Mouse (Mus musculus): ENCODE data around the gene Gpn2.

The Gpn2 gene

DNA sequence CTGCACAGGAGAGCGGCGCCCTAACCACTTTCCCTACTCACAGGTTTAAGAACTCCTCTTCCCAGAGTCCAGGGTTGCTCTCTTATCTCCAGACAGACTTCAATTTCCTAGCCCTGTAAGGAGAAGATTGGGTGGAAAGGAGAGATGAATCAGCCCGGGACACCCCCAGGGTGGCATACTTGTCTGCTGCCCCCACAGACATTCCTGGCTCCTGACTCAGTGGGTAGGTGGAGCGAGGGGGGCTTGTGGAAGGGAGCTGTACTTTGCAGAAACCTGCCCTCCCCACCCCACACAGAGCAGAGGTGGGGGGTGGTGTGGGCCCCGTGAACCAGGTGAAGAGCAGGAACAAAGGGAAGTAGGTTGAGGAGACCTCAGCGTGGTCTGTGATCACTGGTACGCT, 11.4 kb downstream of the Gpn2 start:
- DNase-seq (ENCODE audit: low spot score): no peak

DNA sequence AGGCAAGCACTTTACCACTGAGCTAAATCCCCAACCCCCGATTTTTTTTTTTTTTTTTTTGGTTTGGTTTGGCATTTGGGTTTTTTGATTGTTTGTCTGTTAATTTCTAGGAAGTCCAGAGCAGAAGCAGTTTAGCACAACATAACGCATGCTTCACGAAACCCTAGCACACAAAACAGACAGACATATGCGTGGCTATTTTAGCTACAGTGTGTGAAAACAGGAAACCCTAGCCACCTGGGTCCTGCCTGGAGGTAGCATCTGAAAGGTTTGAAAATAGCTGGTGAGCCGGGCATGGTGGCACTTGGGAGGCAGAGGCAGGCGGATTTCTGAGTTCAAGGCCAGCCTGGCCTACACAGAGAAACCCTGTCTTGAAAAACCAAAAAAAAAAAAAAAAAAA, 11.9 kb downstream of the Gpn2 start:
- DNase-seq (ENCODE audit: low spot score): no peak

DNA sequence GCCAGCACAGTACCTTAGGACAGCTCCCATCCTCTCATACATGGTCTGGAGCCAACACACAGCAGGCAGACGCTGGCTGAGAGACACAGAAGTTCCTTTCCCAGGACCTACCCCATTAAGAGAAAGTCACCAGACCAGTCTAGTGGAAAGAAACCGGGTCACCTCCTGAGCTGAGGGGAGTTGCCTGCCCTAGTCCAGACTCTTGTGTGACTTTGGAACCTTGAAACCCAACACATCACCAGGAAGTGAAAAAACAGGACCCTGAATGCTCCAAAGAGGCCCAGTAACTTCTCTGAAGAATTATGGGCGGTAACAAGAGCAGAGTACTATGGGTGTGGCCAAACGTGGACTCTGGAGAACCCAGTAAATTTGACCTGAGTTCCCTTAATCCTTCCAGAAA, 14.5 kb downstream of the Gpn2 start:
- no peak for DNase-seq (ENCODE audit: low spot score)

DNA sequence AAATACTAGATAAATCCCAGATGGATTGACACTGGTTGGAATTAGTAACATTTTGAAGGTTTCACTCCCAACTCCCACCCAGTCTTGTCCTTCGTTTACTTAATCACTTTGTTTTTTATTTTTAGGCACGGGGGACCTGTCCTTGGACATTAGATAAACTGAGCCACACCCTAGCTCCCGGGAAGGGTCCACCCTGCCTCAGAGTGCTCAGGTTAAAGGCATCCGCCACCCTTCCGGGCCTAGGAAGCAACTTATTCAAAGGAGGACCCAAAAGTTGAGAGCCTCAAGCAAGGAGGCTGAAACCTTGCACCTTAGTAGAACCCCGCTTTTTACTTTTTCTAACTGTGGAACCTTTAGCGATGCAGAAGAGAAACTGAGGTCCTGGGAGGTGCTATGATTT, 15.0 kb downstream of the Gpn2 start:
- DNase-seq (ENCODE audit: low spot score): no peak

DNA sequence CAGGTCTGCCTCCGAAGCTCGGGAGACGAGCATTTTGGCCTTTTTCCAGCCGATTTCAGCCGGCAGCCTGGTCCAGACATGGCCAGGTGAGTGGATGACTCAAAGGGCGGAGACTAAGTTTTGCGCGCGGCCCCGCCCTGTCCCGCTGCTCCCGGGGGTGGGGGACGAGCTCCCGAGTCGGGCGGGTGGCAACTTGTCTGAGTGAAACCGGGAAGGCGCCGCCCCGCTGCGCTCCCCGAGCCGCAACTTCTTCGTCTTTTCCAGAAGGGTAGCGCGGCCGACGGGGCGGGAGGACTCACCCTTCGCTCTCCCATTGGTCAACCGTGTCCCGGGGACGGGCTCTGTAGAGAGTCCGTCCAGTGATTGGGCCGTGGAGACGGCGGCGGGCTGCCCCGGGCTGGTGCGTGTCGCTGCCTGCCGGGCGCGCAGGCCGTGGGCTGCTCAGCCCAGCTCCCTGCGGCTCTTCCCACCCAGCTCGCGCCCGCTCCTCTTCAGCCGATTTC, 15.5 kb downstream of the Gpn2 start:
- DNase-seq (ENCODE audit: low spot score): peak; percentile 75

DNA sequence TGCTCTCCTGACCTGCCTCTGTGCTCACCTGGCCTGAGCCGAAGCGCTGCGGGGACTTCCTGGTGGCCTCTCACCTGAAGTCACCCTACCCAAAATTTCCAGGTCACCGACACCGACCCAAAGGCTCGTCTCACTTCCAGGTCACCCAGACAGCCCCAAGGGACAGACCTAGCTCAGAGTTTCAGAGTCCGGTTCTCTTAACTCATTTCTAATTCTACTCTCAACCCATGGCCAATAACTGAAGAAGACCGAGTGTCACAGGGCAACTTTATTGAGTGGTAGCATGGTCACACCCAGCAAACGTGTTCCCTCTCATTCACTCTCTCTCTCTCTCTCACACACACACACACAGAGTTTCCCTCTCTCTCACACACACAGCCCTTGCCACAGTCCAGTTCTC, 16.1 kb downstream of the Gpn2 start:
- DNase-seq (ENCODE audit: low spot score): no peak

DNA sequence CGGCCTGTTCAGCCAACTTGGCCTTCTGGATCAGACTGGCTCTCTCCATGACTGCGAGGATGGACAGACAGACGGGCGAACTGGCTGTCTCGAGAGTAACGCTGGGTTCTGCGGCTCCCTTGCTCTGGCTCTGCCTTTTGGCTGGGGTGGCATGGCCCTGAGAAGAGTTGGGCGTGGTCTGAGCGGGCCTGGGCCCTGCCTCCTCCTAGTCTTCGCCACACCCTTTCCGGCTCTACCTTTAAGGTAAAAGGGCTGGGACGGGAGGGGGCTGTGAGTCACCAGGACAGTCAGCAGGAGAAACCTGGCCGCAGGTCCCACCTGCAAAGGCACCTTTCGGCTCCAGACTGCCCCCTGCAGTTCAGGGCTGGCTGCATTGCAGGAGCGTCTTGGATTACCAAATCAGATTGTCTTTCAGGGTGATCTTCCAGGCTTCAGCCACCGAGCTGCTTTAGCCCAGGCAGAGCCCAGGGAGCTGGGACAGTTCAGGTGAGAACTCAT, 17.6 kb downstream of the Gpn2 start, which contains the start of gene Sfn:
TSS of gene Sfn (minus strand) at position 448 of the 498 bp plus-strand sequence.
- DNase-seq (ENCODE audit: low spot score): no peak

DNA sequence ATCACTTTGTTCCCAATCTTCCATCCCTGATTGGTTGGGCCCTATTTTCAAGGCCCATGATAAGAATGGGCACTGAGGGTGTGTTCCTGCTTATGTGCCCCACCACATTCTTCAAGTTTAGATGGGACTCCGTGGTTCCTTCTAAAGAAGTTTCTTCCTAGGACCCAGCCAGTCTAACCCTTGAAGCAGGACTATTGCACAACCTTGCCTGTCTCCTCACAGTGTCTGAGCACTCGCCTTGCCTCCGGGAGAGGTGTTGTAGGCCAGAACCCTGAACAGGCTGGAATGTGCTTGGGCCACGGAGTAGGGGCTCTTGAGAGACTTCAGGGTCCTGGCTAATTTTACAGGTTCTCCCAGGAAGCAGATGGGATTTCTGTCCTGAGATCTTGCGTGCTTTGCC, 18.9 kb downstream of the Gpn2 start:
- DNase-seq (ENCODE audit: low spot score): no peak

DNA sequence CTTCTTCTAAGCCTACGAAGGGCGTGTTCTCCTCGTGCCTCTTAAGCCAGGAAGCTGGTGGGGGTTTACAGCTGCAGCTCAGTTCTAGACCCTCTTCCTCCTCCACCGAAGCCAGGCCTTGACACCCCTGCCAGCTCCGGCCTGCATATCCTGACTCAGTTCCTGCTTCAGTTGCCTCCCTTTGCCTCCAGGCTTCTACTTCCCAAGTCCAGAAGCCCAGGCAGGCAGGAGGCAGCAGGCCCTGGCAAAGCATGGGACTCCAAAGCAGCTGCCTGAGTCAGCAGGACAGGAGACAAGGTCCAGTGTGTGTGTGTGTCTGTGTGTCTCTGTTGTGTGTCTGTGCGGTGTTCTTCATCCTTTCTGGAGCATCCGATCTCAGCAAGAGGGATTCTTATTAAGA, 20.0 kb downstream of the Gpn2 start:
- DNase-seq (ENCODE audit: low spot score): no peak

DNA sequence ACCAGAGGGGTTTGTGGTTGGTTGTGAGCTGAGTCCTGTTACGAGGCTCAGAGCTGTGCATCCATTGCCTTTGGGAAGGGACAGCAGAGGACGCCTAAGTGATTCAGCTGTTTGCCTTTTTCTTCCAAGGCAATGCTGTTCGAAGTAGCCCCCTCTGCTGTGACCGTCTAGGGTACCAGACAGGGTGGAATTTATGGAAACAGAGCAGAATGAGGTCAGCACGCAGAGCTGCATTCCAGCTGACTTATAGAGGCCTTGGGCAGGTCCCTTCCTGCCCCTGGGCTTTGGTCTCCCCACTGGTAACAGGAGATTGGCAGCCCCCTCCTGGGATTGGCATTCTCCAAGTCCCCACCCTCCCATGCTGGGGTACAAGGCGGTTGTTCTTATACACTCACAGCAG, 20.7 kb downstream of the Gpn2 start:
- DNase-seq (ENCODE audit: low spot score): no peak

DNA sequence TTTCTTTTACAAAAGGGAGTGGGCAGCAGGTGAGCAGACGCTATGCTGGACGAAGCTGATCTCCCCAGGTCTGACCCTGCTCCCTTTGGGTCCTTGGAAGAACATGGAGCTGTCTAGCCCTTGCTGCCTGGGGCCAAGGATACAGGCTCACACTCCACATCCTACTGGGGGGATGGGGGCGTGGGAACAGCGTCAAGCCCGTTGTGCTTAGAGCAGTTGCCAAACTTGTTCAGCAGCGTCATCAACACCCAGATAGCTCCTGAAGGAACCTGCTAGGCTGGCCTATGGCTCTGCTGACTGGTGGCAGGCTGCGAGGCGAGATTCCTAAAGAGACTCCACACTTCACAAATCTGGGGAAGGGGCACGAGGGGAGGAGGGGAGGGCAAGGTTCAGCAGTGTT, 21.2 kb downstream of the Gpn2 start:
- no peak for DNase-seq (ENCODE audit: low spot score)

DNA sequence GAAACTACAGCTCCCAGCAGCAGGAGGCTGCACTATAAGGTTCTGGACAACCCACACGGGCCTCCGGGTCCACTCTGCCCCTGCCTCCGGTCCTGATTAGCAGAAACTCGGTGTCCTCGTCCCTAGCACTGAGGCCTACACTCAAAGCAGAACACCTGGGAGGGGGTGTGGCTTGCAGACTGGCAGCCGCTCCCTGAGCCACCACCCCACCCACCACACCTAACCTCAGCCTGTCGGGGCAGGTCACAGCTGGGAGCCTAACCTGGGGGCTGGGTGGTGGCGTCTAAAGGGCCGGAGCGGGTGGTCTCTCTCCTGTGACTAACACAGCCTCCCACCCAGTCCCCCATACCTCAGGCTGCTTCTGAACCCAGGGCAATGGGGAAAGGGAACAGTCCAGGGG, 23.1 kb downstream of the Gpn2 start:
- DNase-seq (ENCODE audit: low spot score): no peak

DNA sequence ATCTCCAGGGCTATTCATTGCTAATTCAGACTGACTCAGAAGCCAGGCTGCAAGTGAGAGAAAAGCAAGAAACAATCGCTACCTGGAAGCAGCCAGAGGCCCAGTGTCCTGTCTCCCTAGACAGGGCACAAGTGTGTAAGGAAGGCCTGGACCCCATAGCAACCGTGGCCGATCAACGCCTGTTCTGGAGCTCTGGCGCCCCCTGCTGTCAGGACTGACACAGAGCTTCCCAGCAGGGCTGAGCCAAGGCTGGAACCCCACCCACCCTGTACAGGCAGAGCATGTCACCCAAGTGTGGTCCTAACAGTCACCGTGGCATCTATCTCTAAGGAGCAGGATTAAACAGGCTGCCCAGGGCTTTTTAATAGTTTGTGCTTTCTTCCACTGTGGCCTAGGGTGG, 25.6 kb downstream of the Gpn2 start:
- DNase-seq (ENCODE audit: low spot score): peak; percentile 69

DNA sequence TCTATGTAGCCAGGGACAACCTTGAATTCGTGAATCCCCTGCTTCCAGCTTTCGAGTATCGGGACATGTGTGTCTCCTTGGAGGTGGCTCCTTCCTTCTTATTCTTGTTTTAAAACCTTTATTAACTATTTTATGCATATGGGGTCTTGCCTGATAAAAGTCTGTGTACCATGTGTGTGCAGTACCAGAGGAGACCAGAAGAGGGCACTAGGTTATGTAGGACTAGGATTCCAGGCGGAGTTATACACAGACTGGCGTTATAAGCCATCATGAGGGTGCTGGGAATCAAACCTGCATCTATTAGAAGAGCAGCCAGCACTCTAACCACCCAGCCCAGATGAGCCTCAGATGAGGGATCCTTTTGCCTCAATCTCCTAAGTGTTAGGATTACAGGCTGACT, 27.7 kb downstream of the Gpn2 start:
- no peak for DNase-seq (ENCODE audit: low spot score)

DNA sequence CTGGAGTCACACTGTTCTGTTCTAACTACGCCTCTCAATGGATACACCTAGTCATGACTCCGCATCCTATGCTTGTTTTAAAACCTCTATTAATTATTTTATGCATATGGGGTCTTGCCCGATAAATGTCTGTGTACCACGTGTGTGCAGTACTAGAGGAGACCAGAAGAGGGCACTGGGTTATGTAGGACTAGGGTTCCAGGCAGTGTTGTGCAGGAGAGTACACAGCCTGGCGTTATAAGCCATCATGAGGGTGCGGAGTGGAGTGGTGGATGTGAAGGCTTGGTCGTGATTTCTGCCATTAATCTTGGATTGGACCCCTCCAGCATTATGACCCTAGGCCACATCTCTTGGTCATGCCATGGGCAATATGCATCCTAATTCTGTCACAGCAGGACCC, 28.3 kb downstream of the Gpn2 start:
- DNase-seq (ENCODE audit: low spot score): no peak

DNA sequence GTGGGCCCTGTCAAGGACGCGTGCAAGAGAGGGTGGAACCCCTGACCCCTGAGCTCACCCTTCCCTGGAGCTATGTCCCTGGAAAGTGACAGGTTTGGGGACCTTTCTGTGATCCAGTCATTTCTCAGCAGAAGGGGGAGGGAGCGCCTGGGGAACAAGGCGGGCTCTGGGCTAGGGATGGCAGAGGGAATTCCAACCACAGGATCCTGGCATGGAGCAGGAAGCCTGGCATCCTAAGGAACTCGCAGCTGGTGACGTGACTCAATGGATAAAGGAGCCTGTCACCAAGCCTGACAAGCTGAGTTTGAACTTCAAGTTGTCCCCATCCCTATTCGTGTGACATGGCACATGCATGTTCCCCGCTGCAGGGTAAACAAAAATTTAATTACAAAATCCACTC, 28.9 kb downstream of the Gpn2 start:
- DNase-seq (ENCODE audit: low spot score): no peak

DNA sequence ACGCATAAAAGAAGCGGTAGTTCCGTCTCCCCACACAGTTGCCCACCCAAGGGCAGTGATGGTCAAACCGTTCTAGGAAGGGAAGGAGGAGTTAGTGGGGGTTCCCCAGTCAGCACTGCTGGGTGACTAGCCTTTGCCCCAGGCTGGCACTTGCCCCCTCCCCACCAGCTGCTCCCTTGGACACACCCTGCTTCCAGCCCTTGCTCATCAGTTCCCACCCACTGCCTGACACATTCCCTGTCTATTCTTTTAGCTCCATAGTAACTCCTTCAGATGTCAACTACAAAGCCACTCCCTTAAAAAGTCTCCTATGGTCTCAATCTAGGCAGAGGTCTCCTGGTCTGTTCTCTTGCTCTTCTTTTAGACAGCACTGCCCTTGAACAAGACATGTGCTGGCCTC, 29.7 kb downstream of the Gpn2 start:
- no peak for DNase-seq (ENCODE audit: low spot score)

DNA sequence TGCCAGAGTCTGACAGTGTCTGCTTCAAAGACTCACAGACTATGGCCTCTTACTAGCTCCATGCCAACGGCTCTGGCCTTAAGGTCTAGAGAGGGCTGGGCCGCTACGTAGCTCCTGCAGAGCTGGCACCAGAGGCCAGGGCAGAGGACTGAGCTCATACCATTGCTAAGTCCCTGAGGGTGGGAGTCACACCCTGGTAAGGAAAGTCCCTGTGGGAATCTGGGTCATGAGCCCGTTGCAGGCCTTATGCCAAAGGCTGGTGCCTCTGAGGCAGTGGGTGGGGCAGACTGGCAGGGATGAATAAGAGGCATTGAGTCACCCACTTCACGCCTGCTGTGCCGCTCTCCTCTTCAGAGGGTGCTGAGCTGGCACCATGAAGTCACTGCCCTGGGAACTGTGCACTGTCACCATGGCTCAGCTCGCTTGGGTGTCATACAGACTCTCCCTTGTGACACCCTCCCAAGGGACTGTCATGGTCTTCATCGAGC, 30.2 kb downstream of the Gpn2 start:
- no peak for DNase-seq (ENCODE audit: low spot score)

DNA sequence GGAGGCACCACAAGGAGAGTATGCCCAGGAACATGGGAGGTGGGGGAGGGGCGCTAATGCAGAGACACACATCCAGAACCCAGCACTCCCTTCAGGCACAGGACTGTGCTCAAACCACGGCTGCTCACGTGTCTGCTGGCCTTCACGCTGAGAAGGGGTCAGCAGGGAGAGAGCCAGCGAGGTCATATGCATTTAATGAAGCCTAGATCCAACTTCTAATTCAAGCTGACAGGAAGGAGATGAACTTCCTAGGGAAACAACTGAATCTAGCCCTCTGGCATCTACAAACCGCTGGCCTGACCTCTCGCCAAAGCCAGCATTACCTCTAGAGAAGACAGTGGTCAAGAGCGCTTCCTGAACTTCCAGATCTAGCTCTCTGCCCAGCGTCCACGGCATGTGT, 31.3 kb downstream of the Gpn2 start:
- DNase-seq (ENCODE audit: low spot score): no peak

DNA sequence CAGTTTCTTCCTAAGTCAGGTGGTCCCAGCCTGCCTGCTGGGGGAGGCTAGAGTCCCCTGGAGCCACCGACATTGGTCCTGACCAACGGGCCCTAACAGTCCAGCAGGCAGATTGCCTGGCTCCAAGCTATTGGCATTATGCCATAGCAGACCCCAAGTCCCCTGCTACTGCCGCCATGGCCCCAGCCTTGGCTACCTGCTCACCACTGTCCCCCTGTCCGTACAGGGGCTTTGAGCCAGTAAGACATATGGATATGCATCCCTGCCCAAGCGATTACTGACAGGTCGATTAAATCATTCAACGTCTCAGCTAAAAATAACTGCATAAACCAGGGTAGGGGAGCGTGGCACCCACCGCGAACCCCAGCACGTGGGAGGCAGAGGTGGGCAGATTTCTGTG, 33.8 kb downstream of the Gpn2 start:
- DNase-seq (ENCODE audit: low spot score): no peak

DNA sequence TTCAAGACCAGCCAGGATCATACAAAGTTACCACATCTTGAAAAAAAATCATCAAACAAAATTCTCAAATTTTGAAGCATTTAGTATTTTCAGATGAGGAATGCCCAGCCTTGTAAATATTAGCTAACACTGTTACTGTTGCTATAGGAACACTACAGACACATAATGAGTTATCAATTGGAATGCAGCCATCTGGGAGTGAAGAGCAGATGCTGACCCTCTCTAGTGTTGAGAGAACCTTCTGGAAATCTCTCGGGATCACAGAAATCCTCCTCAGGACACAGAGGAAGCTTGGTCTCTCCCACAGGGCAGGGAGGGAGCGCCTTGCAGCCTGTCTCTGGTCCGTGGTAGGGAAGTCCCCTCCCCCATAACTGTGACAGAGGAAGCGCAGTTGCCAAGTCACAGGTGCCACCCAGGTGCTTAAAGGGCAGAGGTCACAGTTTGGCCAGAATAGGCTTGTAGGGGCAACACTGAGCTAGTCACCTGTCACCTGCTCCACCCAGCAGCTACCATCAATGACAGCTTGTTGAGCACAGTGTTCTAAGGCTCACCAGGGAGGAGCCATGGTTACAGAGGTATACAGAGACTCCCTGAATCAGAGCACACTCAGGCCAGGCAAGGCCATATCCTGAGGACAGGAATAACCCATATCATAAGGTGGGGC, 35.4 kb downstream of the Gpn2 start:
- DNase-seq (ENCODE audit: low spot score): no peak

DNA sequence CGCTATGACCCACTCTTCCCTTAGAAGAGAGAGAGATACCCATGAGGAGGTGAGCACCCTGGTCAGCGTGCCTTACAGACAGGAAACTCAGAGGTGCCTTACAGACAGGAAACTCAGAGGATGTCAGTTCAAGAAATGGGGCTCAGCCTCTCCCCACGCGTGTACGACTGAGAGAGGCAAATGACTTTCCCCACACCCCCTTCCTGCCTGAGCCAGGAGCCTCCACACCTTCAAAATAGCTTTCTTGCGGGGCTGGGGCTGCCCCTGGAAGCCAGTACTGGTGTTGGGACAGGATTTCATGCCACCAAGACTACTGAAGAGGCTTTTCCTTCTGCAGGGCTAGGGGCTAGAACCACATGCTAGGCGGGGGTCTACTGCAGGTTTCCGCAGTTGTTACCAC, 36.5 kb downstream of the Gpn2 start:
- DNase-seq (ENCODE audit: low spot score): no peak

DNA sequence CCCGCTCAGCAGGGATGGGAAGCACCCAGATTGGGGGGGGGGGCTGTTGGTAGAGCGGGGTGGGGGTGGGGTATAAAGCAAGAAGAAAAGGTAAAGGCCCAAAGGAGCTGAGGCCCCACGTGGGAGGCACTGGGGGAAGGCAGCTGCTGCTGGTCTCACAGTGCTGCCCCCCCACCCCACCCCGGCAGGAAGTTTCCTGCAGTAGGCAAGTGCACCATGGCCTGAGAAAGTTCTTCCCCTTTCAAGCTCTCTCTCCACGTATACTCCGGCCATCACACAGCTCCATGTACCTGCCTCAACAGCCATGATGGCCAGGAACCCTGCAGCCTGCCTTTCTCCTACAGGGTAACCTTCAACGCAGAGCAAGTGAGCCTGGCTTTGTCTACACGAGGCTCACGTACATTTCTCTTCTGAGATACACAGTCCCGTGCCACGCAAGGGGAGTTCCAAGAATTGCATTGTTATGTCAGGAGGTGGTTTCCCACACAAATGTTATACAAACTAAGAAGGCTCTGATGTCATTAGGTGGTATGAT, 38.1 kb downstream of the Gpn2 start:
- DNase-seq (ENCODE audit: low spot score): no peak

DNA sequence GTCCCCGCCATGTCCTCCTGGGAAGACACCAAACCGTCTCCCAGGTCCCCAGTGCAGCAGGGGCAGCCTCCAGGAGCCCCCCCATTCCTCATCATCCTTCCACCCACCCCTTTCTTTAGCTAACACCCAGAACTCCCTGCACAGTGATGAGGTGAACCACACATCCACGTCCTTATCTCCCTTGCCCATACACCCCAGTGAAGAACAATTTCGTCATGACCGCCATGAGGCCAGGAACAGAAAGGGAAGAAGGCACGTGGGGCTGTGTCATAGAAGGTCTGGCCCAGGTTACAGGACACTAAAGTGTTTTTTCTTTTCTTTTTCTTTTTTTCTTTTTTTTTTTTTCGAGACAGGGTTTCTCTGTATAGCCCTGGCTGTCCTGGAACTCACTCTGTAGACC, 40.7 kb downstream of the Gpn2 start:
- DNase-seq (ENCODE audit: low spot score): no peak

Measured in spleen, adult 12 weeks (tissue).